Mouse (Mus musculus): ENCODE results near the gene Bmp2k. TPM values are rescaled to one million over a fixed set of nuclear protein-coding genes. Genes with fewer than 3 reads are reported as not detected.

Bmp2k gene
- total RNA-seq, 2 experiments from 2014 or later = 96.1 to 140 TPM

DNA sequence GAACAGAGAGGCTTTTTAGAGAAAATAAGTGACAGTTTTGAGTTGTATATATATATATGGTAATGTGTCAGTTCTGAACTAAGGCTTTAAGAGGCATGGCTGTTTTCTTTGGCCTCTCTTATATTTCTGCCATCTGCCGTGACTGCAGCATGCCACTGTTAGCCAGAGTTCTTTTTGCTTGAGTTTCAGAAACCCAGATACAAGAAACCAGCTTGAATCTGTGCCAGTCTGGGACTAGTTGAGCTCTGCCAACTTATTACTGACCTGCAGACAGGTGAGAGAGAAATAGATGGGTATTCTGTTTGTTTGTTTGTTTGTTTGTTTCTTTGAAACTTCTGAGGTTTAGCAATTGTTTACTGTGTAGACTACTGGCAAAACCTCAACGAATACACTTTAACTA lies 137.8 kb downstream of the Bmp2k start:
- no peak for ATAC-seq (replicated peaks; ENCODE audit: low FRiP score, poor library complexity, severe bottlenecking)

Other genes with a start within 250 kb of the Bmp2k start
- gene Anxa3, start 204.3 kb upstream of the Bmp2k start, total RNA-seq (2015; ENCODE audit: low replicate concordance) = 31.9 and 90.1 TPM in 2 replicates
- 30.9 and 46.4 TPM in 2 replicates for gene Anxa3, start 204.3 kb upstream of the Bmp2k start, total RNA-seq (2017; ENCODE audit: low replicate concordance)
- gene Paqr3, start 113.9 kb downstream of the Bmp2k start, total RNA-seq (2015; ENCODE audit: low replicate concordance) = not detected in 2 replicates
- gene Paqr3, start 113.9 kb downstream of the Bmp2k start, total RNA-seq (2017; ENCODE audit: low replicate concordance) = 3.5 TPM in 1 of 2 replicates, not detected in the other

All from erythroid progenitor cell, adult 5-6 weeks (primary cell).